Mouse (Mus musculus): ENCODE results near the gene Ispd. TPM values are rescaled to one million over a fixed set of nuclear protein-coding genes. Genes with fewer than 3 reads are reported as not detected.

Gene Ispd
- polyA plus RNA-seq, 1 experiment: not detected

DNA sequence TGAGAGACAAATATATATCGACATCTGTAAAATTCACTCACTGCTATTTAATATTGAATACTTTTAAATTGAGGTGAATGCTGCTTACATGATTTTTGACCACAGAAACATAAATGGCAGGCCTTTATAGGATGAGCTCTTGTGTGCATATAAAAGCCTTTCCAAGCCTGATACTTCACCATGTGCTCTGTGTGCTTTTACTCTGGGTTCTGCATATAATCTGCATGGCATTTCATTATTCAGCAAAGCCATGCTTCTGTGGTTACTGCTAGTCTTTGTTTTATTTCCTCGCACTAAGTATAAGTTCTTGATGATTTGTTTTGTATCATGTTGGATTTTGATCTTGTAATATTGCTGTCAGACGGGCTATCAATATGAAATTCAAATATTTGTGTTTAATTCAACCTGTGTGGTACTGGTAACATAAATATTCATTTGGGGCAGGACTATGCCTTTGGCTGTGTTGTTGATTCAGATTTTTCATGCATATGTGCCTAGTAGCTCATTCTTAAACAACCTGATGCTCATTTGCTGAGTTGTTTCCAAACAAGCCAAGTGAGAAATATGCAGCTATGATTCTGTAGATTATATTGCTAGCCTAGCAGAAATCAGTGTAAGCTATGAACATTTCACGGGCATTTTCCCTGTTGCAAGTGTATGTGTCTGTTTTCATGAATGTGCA, 189.3 kb downstream of the Ispd start:
- H3K4me1 ChIP-seq (ENCODE audit: control insufficient read depth, insufficient read depth, low read length): no peaks in the 10 kb centered on the region
- WGBS: 91% methylated on average over 4 of the region's 4 CpGs
- no peak overlapping the region for H3K27ac ChIP-seq (ENCODE audit: insufficient read depth, low read depth, low read length)
- no peak overlapping the region for H3K4me3 ChIP-seq (ENCODE audit: insufficient read depth, low read depth, low read length)
- TF ChIP-seq POLR2A (IDR thresholded peaks at IDR 0.05; ENCODE audit: insufficient read depth, low read depth, low read length) (no peak), CTCF (IDR thresholded peaks at IDR 0.05; ENCODE audit: insufficient read depth, low read depth, low read length) (no peak)

- 92% methylated on average over 3 of the region's 3 CpGs for WGBS
- no peak overlapping the region for H3K4me3 ChIP-seq (ENCODE audit: insufficient read depth, low read depth, low read length)
- no peak overlapping the region for H3K27ac ChIP-seq (ENCODE audit: insufficient read depth, low read depth, low read length)
- TF ChIP-seq POLR2A (IDR thresholded peaks at IDR 0.05; ENCODE audit: insufficient read depth, low read depth, low read length) (no peak), CTCF (IDR thresholded peaks at IDR 0.05; ENCODE audit: insufficient read depth, low read depth, low read length) (no peak)
- no peaks in the 10 kb centered on the region for H3K4me1 ChIP-seq (ENCODE audit: control insufficient read depth, insufficient read depth, low read length)
Measured at GRCm38 (mm10) chr12:36584828-36585227, 203.6 kb downstream of the Ispd start.

- Histone ChIP-seq H3K4me1 (ENCODE audit: control insufficient read depth, insufficient read depth, low read length) (no peaks in the 10 kb centered on the region), H3K4me3 (ENCODE audit: insufficient read depth, low read depth, low read length) (no peak overlapping the region), H3K27ac (ENCODE audit: insufficient read depth, low read depth, low read length) (no peak overlapping the region)
- no peak for TF ChIP-seq CTCF (IDR thresholded peaks at IDR 0.05; ENCODE audit: insufficient read depth, low read depth, low read length)
- no peak for TF ChIP-seq POLR2A (IDR thresholded peaks at IDR 0.05; ENCODE audit: insufficient read depth, low read depth, low read length)
- WGBS: 89% methylated on average over 2 of the region's 2 CpGs
Measured at GRCm38 (mm10) chr12:36597539-36598250, 216.4 kb downstream of the Ispd start.

DNA sequence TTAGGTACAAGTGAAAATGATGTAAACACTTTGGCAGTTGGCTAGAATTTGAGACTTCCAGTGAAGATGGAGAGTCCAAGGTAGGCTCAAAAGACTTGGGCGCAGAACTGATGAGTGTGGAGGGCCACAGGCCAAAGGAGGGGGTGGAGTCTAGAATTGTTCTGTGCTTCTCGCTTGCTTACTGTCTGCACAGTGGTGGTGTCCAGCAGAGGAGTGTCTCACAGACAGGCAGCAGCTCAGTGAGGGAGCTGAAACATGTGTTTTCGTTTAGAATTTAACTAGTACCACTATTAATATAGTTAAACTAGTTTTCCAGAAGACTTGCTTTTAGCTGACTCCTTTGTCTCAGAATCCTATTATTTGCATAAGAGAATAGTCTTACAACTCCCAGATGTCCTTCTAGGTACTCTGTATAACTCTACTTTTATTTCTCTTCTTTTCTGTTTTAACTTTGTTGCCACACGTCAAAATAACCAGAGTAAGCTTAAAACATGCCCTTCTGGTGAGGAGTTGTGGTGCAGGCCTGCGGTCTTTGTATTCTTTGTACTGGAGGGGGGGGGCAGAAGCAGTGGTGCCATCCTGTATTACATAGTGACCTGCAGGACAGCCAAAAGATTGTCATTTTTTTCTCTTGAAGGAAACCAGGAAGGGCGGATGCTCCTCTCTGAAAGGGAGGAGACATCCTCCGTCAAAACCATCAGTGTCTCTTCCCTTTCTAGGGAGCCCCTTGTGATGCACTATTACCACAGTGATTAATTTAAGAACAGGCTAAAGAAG, 240.9 kb downstream of the Ispd start:
- no peak for TF ChIP-seq CTCF (IDR thresholded peaks at IDR 0.05; ENCODE audit: insufficient read depth, low read depth, low read length)
- no peak for TF ChIP-seq POLR2A (IDR thresholded peaks at IDR 0.05; ENCODE audit: insufficient read depth, low read depth, low read length)
- WGBS: 84% methylated on average over 7 of the region's 7 CpGs
- Histone ChIP-seq H3K27ac (ENCODE audit: insufficient read depth, low read depth, low read length) (no peak overlapping the region), H3K4me3 (ENCODE audit: insufficient read depth, low read depth, low read length) (no peak overlapping the region), H3K4me1 (ENCODE audit: control insufficient read depth, insufficient read depth, low read length) (no peaks in the 10 kb centered on the region)

- H3K27ac ChIP-seq (ENCODE audit: insufficient read depth, low read depth, low read length): no peak overlapping the region
- H3K4me3 ChIP-seq (ENCODE audit: insufficient read depth, low read depth, low read length): no peak overlapping the region
- TF ChIP-seq CTCF (IDR thresholded peaks at IDR 0.05; ENCODE audit: insufficient read depth, low read depth, low read length) (no peak), POLR2A (IDR thresholded peaks at IDR 0.05; ENCODE audit: insufficient read depth, low read depth, low read length) (no peak)
- H3K4me1 ChIP-seq (ENCODE audit: control insufficient read depth, insufficient read depth, low read length): no peaks in the 10 kb centered on the region
Measured at GRCm38 (mm10) chr12:36627204-36627603, 246.0 kb downstream of the Ispd start.

GRCm38 (mm10) chr12:36632427-36632826, 251.2 kb downstream of the Ispd start:
- no peaks in the 10 kb centered on the region for H3K4me1 ChIP-seq (ENCODE audit: control insufficient read depth, insufficient read depth, low read length)
- TF ChIP-seq CTCF (IDR thresholded peaks at IDR 0.05; ENCODE audit: insufficient read depth, low read depth, low read length) (no peak), POLR2A (IDR thresholded peaks at IDR 0.05; ENCODE audit: insufficient read depth, low read depth, low read length) (no peak)
- H3K4me3 ChIP-seq (ENCODE audit: insufficient read depth, low read depth, low read length): no peak overlapping the region
- 84% methylated on average over 1 of the region's 1 CpGs for WGBS
- no peak overlapping the region for H3K27ac ChIP-seq (ENCODE audit: insufficient read depth, low read depth, low read length)

DNA sequence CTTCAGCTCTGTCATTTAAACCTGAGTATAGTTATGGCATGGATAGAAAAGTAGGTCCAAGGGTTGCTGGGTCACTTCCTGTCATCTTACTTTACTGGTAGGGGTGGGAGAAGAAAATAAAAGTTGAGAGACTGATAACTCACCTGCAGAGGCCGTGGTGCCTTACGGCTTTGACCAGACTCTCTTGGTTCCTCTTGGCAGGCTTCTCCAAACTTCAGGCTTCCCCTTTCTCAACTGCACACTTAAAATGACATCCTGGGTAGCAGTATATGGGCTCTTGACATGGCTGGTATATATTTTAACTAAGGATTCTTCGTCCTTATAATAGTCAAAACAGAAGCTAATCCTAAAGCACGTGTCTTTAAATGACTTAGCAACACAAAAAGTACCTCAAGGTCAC, 266.3 kb downstream of the Ispd start:
- no peaks in the 10 kb centered on the region for H3K4me1 ChIP-seq (ENCODE audit: control insufficient read depth, insufficient read depth, low read length)
- no peak overlapping the region for H3K27ac ChIP-seq (ENCODE audit: insufficient read depth, low read depth, low read length)
- no peak overlapping the region for H3K4me3 ChIP-seq (ENCODE audit: insufficient read depth, low read depth, low read length)
- 96% methylated on average over 4 of the region's 4 CpGs for WGBS
- TF ChIP-seq CTCF (IDR thresholded peaks at IDR 0.05; ENCODE audit: insufficient read depth, low read depth, low read length) (no peak), POLR2A (IDR thresholded peaks at IDR 0.05; ENCODE audit: insufficient read depth, low read depth, low read length) (no peak)

GRCm38 (mm10) chr12:36662496-36662895, 281.2 kb downstream of the Ispd start:
- Histone ChIP-seq H3K4me1 (ENCODE audit: control insufficient read depth, insufficient read depth, low read length) (no peaks in the 10 kb centered on the region), H3K4me3 (ENCODE audit: insufficient read depth, low read depth, low read length) (no peak overlapping the region), H3K27ac (ENCODE audit: insufficient read depth, low read depth, low read length) (no peak overlapping the region)
- TF ChIP-seq CTCF (IDR thresholded peaks at IDR 0.05; ENCODE audit: insufficient read depth, low read depth, low read length): no peak
- TF ChIP-seq POLR2A (IDR thresholded peaks at IDR 0.05; ENCODE audit: insufficient read depth, low read depth, low read length): no peak
- 57% methylated on average over 7 of the region's 7 CpGs for WGBS

- WGBS: 76% methylated on average over 3 of the region's 3 CpGs
- TF ChIP-seq CTCF (IDR thresholded peaks at IDR 0.05; ENCODE audit: insufficient read depth, low read depth, low read length) (no peak), POLR2A (IDR thresholded peaks at IDR 0.05; ENCODE audit: insufficient read depth, low read depth, low read length) (no peak)
- Histone ChIP-seq H3K4me3 (ENCODE audit: insufficient read depth, low read depth, low read length) (no peak overlapping the region), H3K4me1 (ENCODE audit: control insufficient read depth, insufficient read depth, low read length) (no peaks in the 10 kb centered on the region), H3K27ac (ENCODE audit: insufficient read depth, low read depth, low read length) (no peak overlapping the region)
Measured at GRCm38 (mm10) chr12:36664783-36665182, 283.5 kb downstream of the Ispd start.

Measured in olfactory bulb, adult 2 months (tissue).